Mouse (Mus musculus) urinary bladder, adult 18-20 months (tissue): ENCODE data around the gene Bcas3.

ENCODE experiments used
- DNase-seq, 2 experiments: peaks; one replicate each; pipeline ENCODE4 v3.0.0; 2022; ENCODE audit warnings: low spot score in 2 of 2, mixed read lengths in 2 of 2

The Bcas3 gene

DNA sequence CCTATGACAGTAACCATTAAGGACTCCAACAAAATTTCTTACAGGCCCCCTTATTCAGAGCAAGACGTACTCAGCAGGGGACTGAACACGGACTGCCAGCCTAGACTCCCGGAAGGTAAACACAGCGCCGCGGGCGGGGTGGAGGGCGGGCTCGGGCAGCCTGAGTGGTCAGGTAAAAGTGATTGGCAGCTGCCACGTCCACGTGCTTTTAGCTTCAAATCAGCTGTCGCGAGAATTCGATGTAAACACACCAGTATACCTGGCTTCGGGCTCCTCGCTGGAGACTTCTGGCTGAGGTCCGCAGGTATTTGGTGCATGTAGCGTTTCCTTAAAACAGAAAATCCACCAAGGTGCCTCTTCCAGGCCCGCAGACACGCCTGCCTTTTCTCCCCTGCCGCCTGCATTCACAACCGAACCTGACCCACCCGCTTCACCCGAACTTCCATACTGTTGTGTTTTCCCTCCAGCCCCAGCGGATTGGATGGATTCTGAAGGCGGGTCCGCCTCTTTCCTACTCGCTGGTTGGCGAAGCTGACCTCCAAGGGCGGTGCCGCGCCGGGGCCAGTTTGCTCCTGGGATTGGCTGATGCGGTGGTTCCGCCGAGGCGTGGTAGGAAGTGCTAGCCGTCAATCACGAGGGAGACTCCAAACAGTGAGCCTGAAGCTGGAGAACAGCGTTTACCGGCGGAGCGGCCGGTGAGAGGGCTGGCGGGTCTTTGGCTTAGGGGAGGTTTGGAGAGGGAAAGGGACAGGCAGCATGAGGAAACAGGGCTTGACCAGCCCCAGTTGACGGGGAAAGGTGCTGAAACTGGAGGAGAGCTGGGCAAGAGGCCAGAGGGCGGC is at the start of gene Bcas3:
TSS of gene Bcas3 (plus strand) at position 629 of the 842 bp plus-strand sequence.
- DNase-seq = peak; percentile 93 to 99

DNA sequence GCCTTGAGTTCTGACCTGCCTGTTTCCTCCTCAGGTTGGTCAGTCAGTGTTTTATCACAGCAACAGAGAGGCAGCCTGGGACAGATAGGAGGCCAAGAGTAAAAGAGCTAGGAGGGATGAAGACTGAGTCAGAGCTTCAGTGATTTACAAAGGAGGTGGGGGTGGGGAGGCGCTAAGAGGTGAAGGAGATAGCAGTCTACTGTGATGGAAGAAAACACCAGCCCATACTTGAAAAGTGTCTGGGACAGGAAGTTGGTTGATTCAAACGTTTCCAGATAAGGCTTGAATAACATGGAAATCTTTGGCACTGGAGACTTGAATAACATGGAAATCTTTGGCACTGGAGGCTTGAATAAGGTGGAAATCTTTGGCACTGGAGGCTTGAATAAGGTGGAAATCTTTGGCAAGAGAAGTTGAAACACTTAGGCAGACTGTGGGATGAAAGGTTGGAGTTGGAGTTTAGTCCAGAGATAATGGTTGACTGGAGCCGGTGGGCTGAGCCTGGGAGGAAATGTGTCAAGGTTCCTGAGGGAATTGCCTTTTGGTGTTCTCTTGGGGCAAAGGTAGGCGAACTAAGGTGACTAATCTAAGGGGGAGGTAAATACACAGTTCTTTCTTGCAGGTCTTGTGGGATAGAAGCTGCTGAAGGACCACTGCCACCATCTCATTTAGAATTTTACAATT is 46.2 kb upstream of the Bcas3 start:
- no peak for DNase-seq

DNA sequence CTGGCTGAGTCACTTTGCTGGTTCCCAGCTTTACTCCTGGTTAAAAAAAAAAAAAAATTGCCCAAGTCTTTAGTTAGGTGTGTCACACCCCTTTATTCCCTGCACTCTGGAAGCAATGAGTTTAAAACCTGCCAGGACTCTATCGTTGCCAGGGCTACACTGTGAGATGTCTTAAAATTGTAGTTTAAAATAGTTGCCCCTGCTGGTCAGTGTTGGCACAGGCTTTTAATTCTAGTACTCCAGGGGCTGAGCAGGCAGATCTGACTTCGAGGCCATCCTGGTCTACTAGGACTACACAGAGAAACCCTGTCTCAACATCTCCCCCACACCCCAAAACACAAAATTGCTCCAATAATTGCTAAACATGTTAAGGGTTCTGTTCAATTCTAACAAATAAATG is 44.2 kb upstream of the Bcas3 start:
- DNase-seq = no peak

DNA sequence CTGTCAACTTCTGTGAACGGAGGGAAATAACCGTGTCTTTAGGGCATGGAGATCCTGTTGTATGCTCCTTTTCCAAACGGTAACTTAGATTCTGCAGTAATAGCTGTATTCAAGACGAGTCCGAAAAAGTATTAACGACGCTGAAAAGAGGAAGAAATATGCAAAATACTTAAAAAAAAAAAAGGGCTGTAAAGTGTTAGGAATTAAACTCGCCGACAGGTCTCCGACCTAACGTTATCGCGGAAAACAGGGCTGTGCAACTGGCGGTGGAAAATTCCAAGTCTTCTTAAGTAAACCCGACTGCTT is 42.6 kb upstream of the Bcas3 start:
- DNase-seq = no peak

DNA sequence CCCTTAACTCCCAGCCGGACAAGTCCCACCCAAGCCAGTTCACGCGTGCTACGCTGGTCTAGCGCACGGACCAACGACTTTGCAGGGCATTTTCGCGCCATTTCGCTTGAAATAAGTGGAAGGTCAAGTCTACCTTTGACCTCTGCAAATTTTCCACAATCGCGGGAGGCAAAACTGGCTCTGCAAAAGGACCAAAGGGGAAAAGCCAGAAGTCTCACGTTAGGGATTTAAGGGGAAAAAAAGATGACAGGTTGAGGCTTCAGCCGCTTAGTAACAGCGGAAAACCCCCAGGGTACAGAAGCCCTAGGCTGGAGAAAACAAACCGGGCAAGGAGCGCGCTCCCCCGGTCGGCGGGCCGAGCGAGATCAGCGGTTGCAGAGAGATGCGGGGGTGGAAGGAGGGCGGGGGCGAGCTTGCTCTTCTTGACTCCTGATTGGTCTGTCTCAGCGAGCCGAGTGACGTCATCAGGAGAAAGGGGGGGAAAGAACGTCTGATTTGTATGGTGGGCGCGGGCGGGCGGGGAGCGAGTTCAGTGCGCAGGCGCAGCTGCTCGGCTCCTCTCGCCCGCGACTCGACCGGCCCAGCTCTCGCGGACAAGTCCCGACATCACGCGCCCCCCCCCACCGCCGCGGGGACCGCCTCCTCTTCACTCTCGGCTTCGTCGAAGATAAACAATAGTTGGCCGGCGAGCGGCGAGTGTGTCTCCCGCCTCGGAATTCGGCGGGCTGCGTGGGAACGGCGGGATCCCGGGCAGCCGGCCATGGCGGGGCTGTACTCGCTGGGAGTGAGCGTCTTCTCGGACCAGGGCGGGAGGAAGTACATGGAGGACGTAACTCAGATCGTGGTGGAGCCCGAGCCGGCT is 42.0 kb upstream of the Bcas3 start, which contains the start of gene Ppm1d:
TSS of gene Ppm1d (plus strand) at position 532 of the 862 bp plus-strand sequence.
- peak; percentile 95 to 97 for DNase-seq

DNA sequence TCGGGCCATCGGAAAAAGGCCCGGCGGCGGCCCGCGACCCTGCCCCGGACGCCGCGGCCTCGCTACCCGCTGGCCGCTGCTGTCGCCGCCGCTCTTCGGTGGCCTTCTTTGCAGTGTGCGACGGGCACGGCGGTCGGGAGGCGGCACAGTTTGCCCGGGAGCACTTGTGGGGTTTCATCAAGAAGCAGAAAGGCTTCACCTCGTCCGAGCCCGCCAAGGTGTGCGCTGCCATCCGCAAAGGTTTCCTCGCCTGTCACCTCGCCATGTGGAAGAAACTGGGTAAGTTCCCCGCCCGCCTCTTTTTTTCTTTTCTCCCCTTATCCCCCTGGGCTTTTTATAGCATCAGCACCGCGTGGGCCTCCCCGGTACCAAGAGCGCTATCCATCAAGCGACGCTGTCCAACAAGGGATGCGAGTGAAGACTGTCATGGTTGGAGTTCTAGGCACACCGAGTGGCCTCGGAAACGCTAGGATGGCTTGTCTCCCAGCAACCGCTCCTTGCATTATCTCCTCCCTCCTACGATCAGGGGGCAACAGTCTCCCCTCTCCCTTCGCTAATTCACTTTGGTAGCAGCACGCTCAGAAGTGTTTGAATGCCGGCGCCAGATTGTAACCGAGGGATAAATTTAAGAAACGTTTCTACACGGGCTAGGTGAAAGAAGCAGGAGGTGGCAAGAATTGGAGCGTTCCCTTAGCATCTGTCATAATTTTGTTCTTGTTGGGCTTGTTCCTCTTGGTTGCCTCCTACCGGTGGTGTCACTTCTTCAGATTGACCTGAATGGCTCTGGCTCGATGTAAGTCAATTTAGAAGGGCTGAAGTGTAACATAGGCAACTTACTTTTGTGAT is 41.1 kb upstream of the Bcas3 start:
- peak; percentile 7 to 50 for DNase-seq

DNA sequence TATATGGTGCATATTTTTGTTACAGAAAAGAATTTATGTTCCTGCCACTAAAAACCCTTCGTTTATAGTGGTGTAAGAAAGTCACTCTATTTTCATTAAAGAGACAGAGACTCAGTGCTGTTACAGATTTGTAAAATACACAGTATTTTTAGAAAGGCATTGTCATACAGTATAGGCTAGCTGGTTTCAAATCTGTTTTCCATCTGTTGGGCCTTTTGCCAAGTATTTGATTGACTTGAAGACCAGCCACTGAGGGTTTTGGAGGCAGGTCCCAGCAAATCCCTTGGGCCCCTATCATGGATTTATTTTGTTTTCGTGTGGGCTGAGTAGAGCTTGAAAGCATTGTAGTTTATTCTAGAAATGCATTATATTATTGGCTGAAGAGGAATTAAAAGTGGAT is 40.1 kb upstream of the Bcas3 start:
- DNase-seq = peak; percentile 30 to 48

DNA sequence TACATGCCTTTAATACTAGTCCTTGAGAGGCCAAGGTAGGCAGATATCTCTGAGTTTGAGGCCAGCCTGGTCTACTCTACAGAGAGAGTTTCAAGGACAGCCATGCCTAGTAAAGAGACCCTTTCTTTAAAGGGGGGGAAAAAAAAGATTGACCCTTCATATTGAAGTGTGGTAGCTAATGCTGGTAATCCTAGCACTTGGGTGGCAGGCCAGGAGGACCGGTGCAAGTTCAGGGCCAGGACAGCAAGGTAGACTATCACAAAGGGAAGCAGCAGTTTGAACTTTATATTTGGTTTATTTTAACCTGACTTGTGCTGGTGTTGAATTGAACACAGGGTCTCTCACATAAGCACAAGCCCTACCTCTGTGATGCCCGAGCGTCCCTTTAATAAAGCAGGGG is 39.6 kb upstream of the Bcas3 start:
- DNase-seq = no peak

DNA sequence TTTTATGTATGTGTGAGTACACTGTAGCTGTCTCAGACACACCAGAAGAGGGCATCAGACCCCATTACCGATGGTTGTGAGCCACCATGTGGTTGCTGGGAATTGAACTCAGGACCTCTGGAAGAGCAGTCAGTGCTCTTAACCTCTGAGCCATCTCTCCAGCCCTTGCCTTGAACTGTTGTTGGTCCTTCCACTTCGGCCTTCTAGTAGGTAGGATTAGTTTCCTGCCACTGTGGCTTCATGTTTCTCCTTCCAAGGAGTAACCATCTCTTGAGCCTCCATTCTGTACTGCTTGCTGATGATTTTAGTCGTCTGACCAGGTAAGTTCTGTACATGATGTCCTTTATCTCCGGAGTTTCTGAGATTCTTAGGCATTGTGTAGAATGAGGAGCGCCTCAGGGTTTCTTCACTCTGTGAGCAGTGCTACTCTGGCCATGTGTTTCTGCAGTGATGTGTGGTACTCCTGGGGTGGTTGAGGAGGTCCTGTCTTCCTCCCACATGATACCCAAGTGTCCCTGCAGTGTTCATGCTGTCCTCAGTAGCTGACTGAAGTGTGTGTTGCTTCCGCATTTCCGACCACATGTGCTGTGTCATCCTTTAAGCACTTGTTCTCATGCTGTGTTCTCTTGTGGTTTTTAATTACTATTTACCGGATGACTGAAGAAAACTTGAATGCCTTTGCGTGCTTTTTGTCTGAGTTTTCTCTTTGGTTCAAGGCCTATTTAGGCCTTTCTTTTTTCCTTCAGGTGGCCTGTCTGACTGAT is 29.2 kb upstream of the Bcas3 start:
- DNase-seq = no peak

DNA sequence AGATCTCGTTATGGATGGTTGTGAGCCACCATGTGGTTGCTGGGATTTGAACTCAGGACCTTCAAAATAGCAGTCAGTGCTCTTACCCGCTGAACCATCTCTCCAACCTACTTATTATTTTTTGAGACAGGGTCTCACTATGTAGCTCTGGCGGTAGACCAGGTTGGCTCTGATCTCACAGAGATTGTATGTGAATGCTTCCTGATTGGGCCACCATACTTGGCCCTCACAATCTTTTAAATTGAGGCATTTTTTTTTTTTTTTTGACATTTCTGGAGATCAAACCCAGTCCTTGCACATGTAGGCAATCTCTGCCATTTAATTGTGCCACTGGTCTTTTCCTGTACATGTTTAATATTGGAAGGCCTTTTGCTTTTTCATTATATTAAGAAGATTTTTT is 24.2 kb upstream of the Bcas3 start:
- no peak for DNase-seq

DNA sequence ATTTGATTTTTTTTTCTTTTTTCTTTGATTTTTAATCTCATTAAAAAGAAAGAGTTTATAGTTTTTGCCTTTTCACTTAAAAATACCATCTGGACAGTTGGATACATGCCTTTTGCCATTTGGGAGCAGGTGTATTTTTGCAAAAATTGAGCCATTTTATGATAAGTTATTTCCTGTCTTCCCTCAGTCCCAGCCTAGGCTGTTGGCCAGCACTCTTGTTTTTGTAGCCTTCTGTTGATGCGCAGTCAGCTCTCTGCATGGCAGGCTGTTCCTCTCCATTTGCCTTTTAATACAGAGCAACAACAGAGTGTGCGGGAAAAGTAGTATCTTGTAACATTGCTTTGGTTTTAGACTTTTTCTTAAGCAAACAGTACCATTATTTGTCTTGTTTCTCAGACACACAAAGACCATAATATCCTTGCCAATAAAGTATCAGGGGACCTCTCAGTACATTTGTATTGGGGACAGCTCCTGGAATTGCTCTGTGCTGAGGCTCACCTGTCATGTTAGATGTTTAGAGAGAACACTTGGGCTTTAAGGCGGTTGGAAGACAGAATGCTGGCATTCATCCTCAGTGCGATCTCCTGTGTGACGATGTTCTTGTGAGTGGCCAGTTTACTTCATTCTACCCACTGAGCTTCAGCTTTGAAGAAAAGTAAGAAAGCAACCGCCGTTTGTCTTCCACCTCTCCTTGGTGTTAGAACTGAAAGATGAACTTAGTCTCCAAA is 23.6 kb upstream of the Bcas3 start:
- no peak for DNase-seq

DNA sequence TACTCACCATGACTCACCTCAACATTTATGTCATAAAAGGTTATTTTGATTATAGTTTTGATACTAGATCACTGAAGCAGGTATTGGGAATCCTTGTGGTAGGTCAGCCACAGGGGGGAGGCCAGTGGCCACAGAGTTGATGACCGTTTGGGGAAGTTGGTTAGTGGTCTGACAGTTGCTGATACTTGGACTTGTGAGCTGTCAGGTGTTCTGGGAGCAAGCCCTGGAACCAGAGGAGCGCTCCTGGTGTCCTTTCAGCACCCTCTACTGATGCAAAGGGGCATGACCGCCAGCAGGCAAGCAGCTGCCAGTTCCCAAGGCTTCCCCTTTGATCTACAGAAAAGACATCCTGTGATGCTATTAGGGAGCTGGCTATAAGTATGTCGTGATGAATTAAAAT is 18.2 kb upstream of the Bcas3 start:
- DNase-seq = peak in 1 of 2 experiments; percentile 51

DNA sequence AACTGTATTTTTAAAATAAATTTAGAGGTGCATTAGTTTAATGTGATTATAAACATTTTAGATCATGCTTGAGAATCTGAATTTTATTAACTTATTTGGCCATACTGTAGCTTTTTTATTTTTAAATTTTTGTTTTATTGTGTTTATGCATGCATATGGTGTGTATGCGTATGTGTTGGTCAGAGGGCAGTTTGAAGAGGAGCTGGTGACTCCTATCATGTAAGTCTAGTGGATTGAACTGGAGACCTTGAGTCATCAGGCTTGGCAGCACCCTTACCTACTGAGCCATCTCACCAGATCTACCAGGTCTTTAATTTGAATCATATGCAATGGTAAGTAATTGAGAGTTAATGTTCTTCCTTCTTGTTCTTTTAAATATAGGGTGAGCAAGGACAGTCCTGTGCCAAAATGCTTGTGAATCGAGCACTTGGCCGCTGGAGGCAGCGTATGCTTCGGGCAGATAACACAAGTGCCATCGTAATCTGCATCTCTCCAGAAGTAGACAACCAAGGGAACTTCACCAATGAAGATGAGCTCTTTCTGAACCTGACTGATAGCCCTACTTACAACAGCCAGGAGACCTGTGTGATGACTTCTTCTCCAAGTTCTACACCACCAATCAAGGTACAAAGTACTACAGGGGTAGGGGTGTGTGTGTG is 13.7 kb upstream of the Bcas3 start:
- no peak for DNase-seq

DNA sequence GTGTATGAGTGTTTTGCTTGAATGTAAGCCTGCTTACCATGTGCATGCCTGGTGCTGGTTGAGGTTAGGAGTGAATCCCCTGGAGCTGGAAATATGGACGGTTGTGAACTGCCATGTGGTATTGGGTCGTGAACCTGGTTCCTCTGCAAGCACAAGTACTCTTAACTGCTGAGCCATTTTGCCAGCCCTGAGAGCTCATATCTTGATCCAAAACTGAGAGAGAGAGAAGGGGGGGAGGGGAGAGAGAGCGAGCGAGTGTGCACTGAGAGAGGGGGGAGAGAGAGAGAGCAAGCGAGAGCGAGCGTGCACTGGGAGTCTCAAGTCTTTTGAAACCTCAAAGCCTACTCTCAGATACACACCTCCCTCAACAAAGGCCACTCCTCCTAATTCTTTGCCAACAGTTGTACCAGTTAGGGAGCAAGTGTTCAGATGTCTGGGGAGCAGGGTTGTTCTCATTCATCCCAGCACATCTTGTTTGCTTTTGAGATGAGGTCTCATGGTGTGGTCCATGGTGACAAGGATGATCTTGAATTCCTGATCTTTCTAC is 12.8 kb upstream of the Bcas3 start:
- no peak for DNase-seq

DNA sequence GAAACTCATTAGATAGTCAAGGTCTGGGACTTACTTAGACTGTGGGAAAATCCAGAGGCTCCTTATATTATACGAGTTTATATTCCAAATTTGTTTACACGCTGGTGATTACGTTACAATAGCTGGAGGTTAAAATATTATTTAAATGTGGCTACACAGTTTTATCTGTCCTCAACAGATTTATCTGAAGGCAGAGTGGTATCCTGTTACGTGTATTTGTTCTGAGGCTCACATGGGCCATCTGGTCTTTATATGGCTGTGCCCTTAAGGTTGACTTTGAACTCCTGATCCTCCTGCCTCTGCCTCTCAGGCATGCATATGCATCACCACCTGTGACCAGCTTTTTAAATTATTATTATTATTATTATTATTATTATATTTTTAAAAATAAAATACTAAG is 852 bp downstream of the Bcas3 start:
- no peak for DNase-seq

DNA sequence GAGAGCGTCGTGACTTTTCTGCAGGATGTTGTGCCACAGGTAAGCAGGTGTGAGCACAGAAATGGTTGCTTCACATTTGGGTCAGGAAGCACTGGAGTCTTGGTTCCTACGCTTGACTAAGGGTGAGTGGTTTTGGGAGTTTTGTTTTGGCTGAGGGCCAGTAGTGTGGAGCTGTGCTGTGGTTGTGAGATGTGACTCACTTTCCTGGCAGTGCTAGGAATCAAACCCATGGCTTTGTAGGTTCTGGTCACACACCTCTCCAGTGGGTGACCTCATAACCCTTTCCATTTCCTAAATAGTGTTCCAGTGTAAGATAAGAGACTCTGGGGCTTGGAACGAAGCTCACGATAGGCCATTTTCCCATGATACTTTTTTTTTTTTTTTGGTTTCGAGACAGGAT is 6.7 kb downstream of the Bcas3 start:
- DNase-seq = no peak

DNA sequence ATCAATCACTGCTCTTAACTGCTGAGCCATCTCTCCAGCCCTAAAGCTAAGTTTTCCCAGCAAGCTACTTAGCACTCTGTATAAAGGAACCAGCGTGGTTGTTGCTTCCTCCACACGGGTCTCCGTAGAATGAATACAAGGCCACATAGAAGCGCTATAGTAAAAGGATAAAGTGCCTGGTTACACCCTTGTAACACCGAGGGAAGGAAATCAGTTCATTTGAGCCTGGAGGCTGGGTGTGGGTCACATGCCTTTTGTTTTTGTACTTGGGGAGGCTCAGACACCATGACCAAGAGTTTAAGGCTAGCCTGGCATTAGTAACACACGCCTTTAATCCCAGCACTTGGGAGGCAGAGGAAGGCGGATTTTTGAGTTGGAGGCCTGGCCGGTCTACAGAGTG is 8.7 kb downstream of the Bcas3 start:
- no peak for DNase-seq

DNA sequence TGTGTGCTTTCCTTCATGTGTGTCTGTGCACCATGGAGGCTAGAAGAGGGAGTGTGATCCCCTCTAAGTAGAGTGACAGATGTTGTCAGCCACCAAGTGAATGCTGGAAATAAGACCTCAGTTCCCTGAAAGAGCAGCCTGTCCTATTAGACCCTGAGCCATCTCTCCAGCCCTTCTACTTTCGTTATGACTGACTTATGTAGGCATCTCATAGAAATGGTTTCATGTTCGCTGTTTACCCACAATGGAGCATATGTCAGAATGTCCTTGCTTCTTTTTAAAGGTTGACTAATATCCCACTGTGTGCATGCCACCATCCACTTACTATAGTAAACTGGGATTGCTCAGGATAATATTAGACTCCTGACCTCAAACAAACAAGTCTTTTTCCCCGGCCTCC is 13.2 kb downstream of the Bcas3 start:
- no peak for DNase-seq

DNA sequence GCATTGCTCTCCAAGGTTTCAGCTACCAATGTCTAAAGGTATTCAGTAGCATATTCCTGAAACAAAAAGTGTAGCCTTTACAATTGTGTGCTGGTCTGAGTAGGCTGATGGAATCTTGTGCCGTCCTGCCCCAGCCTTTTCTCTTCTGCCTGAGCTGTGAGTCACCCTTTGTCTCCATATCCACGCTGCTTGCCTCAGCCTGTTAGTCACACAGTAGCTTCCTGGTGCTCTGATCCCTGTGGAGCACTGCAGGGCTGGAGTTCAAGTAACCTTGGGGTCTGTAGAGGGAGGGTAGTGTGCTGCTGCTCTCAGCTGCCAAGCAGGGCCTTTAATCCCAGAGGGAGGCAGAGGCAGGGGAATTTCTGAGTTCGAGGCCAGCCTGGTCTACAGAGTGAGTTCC is 14.9 kb downstream of the Bcas3 start:
- DNase-seq = peak; percentile 34 to 49
